Mouse (Mus musculus) B cell, adult 2 months (primary cell): ENCODE results near the gene Sipa1l2.

Experiments used
- DNase-seq, 2 experiments: peaks; one replicate each; pipeline ENCODE4 v3.0.0; 2022

Sipa1l2 gene

GRCm38 (mm10) chr8:125569533-125570365 lies at the start of gene Sipa1l2:
TSS of gene Sipa1l2 (minus strand) at chr8:125569808.
- DNase-seq = peak; percentile 99

- no peak for DNase-seq
Measured at GRCm38 (mm10) chr8:125618543-125619335, 49.1 kb upstream of the Sipa1l2 start.

GRCm38 (mm10) chr8:125616935-125617334 lies 47.3 kb upstream of the Sipa1l2 start:
- no peak for DNase-seq

GRCm38 (mm10) chr8:125616039-125616438 lies 46.4 kb upstream of the Sipa1l2 start:
- no peak for DNase-seq

- DNase-seq = no peak
Measured at GRCm38 (mm10) chr8:125613552-125613951, 43.9 kb upstream of the Sipa1l2 start.

- no peak for DNase-seq
Measured at GRCm38 (mm10) chr8:125611799-125612560, 42.4 kb upstream of the Sipa1l2 start.

- no peak for DNase-seq
Measured at GRCm38 (mm10) chr8:125611024-125611798, 41.6 kb upstream of the Sipa1l2 start.

- no peak for DNase-seq
Measured at GRCm38 (mm10) chr8:125609737-125610136, 40.1 kb upstream of the Sipa1l2 start.

- DNase-seq = no peak
Measured at GRCm38 (mm10) chr8:125607714-125608223, 38.2 kb upstream of the Sipa1l2 start.

GRCm38 (mm10) chr8:125606937-125607336 lies 37.3 kb upstream of the Sipa1l2 start:
- DNase-seq = no peak

- DNase-seq = no peak
Measured at GRCm38 (mm10) chr8:125604817-125605512, 35.4 kb upstream of the Sipa1l2 start.

GRCm38 (mm10) chr8:125604213-125604816 lies 34.7 kb upstream of the Sipa1l2 start:
- DNase-seq = no peak

GRCm38 (mm10) chr8:125603312-125603840 lies 33.8 kb upstream of the Sipa1l2 start:
- no peak for DNase-seq

- no peak for DNase-seq
Measured at GRCm38 (mm10) chr8:125600033-125600686, 30.6 kb upstream of the Sipa1l2 start.

GRCm38 (mm10) chr8:125595571-125596508 lies 26.2 kb upstream of the Sipa1l2 start:
- DNase-seq = no peak

- DNase-seq = no peak
Measured at GRCm38 (mm10) chr8:125590363-125590762, 20.8 kb upstream of the Sipa1l2 start.

GRCm38 (mm10) chr8:125586587-125586986 lies 17.0 kb upstream of the Sipa1l2 start:
- DNase-seq = no peak

GRCm38 (mm10) chr8:125584276-125584675 lies 14.7 kb upstream of the Sipa1l2 start:
- DNase-seq = no peak

- DNase-seq = no peak
Measured at GRCm38 (mm10) chr8:125580426-125580825, 10.8 kb upstream of the Sipa1l2 start.
